Mouse (Mus musculus): Measurements from ENCODE around the gene 4933402N22Rik. TPM values are rescaled to one million over a fixed set of nuclear protein-coding genes. Genes with fewer than 3 reads are reported as not detected.
"Not testable (repeated sequence)": the region's sequence is repeated elsewhere in the genome, so short reads cannot be mapped to it uniquely, and the experiment has no call there.

The 4933402N22Rik gene
- polyA plus RNA-seq (2011; ENCODE audit: insufficient read depth, insufficient read length, low read depth, missing spikeins): not detected in 2 replicates

- H3K9ac ChIP-seq (ENCODE audit: low read depth, poor library complexity, severe bottlenecking); H3K27me3 ChIP-seq (ENCODE audit: control insufficient read depth, insufficient read depth, low read length, poor library complexity, severe bottlenecking); H3K9me3 ChIP-seq (replicated peaks; ENCODE audit: control insufficient read depth, insufficient read depth, low read length, poor library complexity, severe bottlenecking); H3K36me3 ChIP-seq (ENCODE audit: control insufficient read depth, insufficient read depth, low read length, poor library complexity, severe bottlenecking); H3K4me1 ChIP-seq (ENCODE audit: control insufficient read depth, insufficient read depth, low read length); H3K4me3 ChIP-seq (ENCODE audit: low read depth, low read length); H3K27ac ChIP-seq (ENCODE audit: insufficient read depth, low read length): not testable (repeated sequence)
Measured at GRCm38 (mm10) chr5:11917743-11918142, at the start of gene 4933402N22Rik. Gene 4933402N22Rik (plus strand): TSS chr5:11918043.

GRCm38 (mm10) chr5:11923790-11924189 lies 5.9 kb downstream of the 4933402N22Rik start:
- H3K9me3 ChIP-seq (replicated peaks; ENCODE audit: control insufficient read depth, insufficient read depth, low read length, poor library complexity, severe bottlenecking); H3K4me3 ChIP-seq (ENCODE audit: low read depth, low read length); H3K36me3 ChIP-seq (ENCODE audit: control insufficient read depth, insufficient read depth, low read length, poor library complexity, severe bottlenecking); H3K9ac ChIP-seq (ENCODE audit: low read depth, poor library complexity, severe bottlenecking); H3K27ac ChIP-seq (ENCODE audit: insufficient read depth, low read length); H3K27me3 ChIP-seq (ENCODE audit: control insufficient read depth, insufficient read depth, low read length, poor library complexity, severe bottlenecking); H3K4me1 ChIP-seq (ENCODE audit: control insufficient read depth, insufficient read depth, low read length): not testable (repeated sequence)

Other genes with a start within 250 kb of the 4933402N22Rik start
- gene Gm8922, start 236.1 kb upstream of the 4933402N22Rik start, polyA plus RNA-seq (2011; ENCODE audit: insufficient read depth, insufficient read length, low read depth, missing spikeins): not detected in 2 replicates
- not detected in 2 replicates for gene Gm8926, start 147.5 kb upstream of the 4933402N22Rik start, polyA plus RNA-seq (2011; ENCODE audit: insufficient read depth, insufficient read length, low read depth, missing spikeins)
- gene Gm6465, start 72.5 kb upstream of the 4933402N22Rik start, polyA plus RNA-seq (2011; ENCODE audit: insufficient read depth, insufficient read length, low read depth, missing spikeins): not detected in 2 replicates

Data from ES-Bruce4 (cell line).